Mouse (Mus musculus): Measurements from ENCODE around the gene Thoc5.

- TF ChIP-seq CTCF (IDR thresholded peaks at IDR 0.05; ENCODE audit: low read depth, low read length) (no peak), POLR2A (IDR thresholded peaks at IDR 0.05; ENCODE audit: extremely low read depth, insufficient read depth, low read length) (no peak)
These were observed 36.0 kb downstream of the Thoc5 start for GRCm38 (mm10) chr11:4931009-4931601.
